ENCODE assay signal across 15 mouse cellular contexts in genomic region chr4:141115398-141115797, GRCm38 (mm10). TPM values are rescaled to one million over a fixed set of nuclear protein-coding genes. Genes with fewer than 3 reads are reported as not detected.
A peak's percentile ranks its signal among the peaks of the same experiment; 100 is the strongest.
DNase-seq lines count a peak whose midpoint lies in the region; ATAC-seq and TF ChIP-seq lines count a peak whose summit lies in the region.
"Had no signal": no experiment of that assay in that cellular context is flagged by ENCODE, and none has a peak within 500 bp of the region (broad histone marks: within the 10 kb centered on the region; RNA-seq: fewer than 3 reads in every experiment).

No protein-coding gene starts in this region.

- H3K9me3 ChIP-seq in kidney, embryonic 15.5 days (replicated peaks): 0 out of 2 replicates have a peak, but pooled peaks cover 5% of the 10 kb centered on the region
- H3K9me3 ChIP-seq: forebrain, embryonic 13.5 days; hindbrain, embryonic 15.5 days had no signal

- TF ChIP-seq CTCF in cerebellum, adult 2 months (IDR thresholded peaks at IDR 0.05; ENCODE audit: borderline replicate concordance, insufficient read depth, low read depth, low read length): no peak

- peaks cover 89% of the 10 kb centered on the region for H3K36me3 ChIP-seq in kidney, embryonic 15.5 days

- ATAC-seq in kidney, embryonic 15.5 days (replicated peaks; ENCODE audit: low FRiP score): no peak
- ATAC-seq: forebrain, embryonic 13.5 days had no signal

- no peak overlapping the region for H3K4me2 ChIP-seq in kidney, embryonic 15.5 days
- H3K4me2 ChIP-seq: forebrain, embryonic 13.5 days; hindbrain, embryonic 15.5 days had no signal

- H3K27ac ChIP-seq in kidney, embryonic 15.5 days: no peak overlapping the region
- no peak overlapping the region for H3K27ac ChIP-seq in cerebellum, adult 2 months (ENCODE audit: insufficient read depth, low read length)
- H3K27ac ChIP-seq: forebrain, embryonic 13.5 days had no signal

- WGBS in kidney, embryonic 15.5 days: 85% methylated on average over 8 of the region's 8 CpGs
- 83% methylated on average over 8 of the region's 8 CpGs for WGBS in cerebellum, adult 2 months

- TF ChIP-seq POLR2A in cerebellum, adult 2 months (IDR thresholded peaks at IDR 0.05; ENCODE audit: borderline replicate concordance, insufficient read depth, low read length): no peak

- no peak overlapping the region for H3K9ac ChIP-seq in kidney, embryonic 15.5 days
- H3K9ac ChIP-seq: forebrain, embryonic 13.5 days; hindbrain, embryonic 15.5 days had no signal

- no peak overlapping the region for H3K4me3 ChIP-seq in kidney, embryonic 15.5 days (replicated peaks)
- H3K4me3 ChIP-seq in cerebellum, adult 2 months (replicated peaks; ENCODE audit: insufficient read depth, low read depth, low read length): no peak overlapping the region
- H3K4me3 ChIP-seq: forebrain, embryonic 13.5 days; hindbrain, embryonic 15.5 days had no signal

- H3K4me1 ChIP-seq in kidney, embryonic 15.5 days: peaks cover 27% of the 10 kb centered on the region
- H3K4me1 ChIP-seq in cerebellum, adult 2 months (ENCODE audit: control insufficient read depth, insufficient read depth, low read length): peaks cover 42% of the 10 kb centered on the region

- peak; percentile 51 for DNase-seq in adrenal gland, postnatal 10 days
- no peak for DNase-seq in adrenal gland, postnatal 25 days
- DNase-seq in kidney, adult 18-20 months: peak; percentile 21
- peak; percentile 61 for DNase-seq in testis, postnatal 10 days (ENCODE audit: low spot score)
- no peak for DNase-seq in testis, postnatal 14 days (ENCODE audit: low spot score)
- DNase-seq in urinary bladder, adult 2 months (ENCODE audit: low spot score): no peak
- no peak for DNase-seq in cerebellum, adult 2 months
- DNase-seq: cerebellum, adult 11 months; heart, adult 11 months; layer of hippocampus, adult 9-11 months; lung, adult 18-20 months had no signal

- no peaks in the 10 kb centered on the region for H3K27me3 ChIP-seq in kidney, embryonic 15.5 days
- H3K27me3 ChIP-seq in cerebellum, adult 2 months (ENCODE audit: control insufficient read depth, insufficient read depth, low read length): no peaks in the 10 kb centered on the region
- H3K27me3 ChIP-seq: forebrain, embryonic 13.5 days; hindbrain, embryonic 15.5 days had no signal

RNA-seq across cellular contexts. Expression of gene Szrd1, which starts 24.2 kb away (rescaled TPM):
- 100 to 1,000 TPM; 111 to 115 TPM for total RNA-seq in adrenal gland, postnatal 10 days (2021)
- total RNA-seq in adrenal gland, postnatal 25 days (2021): 95.3 and 115 TPM in 2 replicates
- 49.6 and 50.4 TPM in 2 replicates for polyA plus RNA-seq in kidney, embryonic 15.5 days (2015; fragmentation: Nextera tagmentation; extraction: Ambion mirVana)
- polyA plus RNA-seq in urinary bladder, adult 2 months (2012; rRNA removed): 32.6 and 44.2 TPM in 2 replicates
- polyA plus RNA-seq in cerebellum, adult 2 months (2012; rRNA removed): 29.2 and 29.9 TPM in 2 replicates

RNA-seq across cellular contexts. Expression of gene Spata21, which starts 27.3 kb away (rescaled TPM):
- total RNA-seq in adrenal gland, postnatal 10 days (2021): not detected
- total RNA-seq in adrenal gland, postnatal 25 days (2021): not detected in 2 replicates
- polyA plus RNA-seq in kidney, embryonic 15.5 days (2015; fragmentation: Nextera tagmentation; extraction: Ambion mirVana): 0.50 and 0.64 TPM in 2 replicates
- polyA plus RNA-seq in urinary bladder, adult 2 months (2012; rRNA removed): not detected in 2 replicates
- 0.21 and 0.48 TPM in 2 replicates for polyA plus RNA-seq in cerebellum, adult 2 months (2012; rRNA removed)
- total RNA-seq: megakaryocyte, adult 5-6 weeks had no signal

RNA-seq across cellular contexts. Expression of gene Fbxo42, which starts 32.3 kb away (rescaled TPM):
- 10 to 100 TPM; 16.6 to 21.2 TPM for total RNA-seq in adrenal gland, postnatal 10 days (2021)
- 19.7 and 24.8 TPM in 2 replicates for total RNA-seq in adrenal gland, postnatal 25 days (2021)
- polyA plus RNA-seq in kidney, embryonic 15.5 days (2015; fragmentation: Nextera tagmentation; extraction: Ambion mirVana): 22.4 and 23.0 TPM in 2 replicates
- 12.2 and 13.9 TPM in 2 replicates for polyA plus RNA-seq in urinary bladder, adult 2 months (2012; rRNA removed)
- 21.1 and 21.5 TPM in 2 replicates for polyA plus RNA-seq in cerebellum, adult 2 months (2012; rRNA removed)

RNA-seq across cellular contexts. Expression of gene Necap2, which starts 37.2 kb away (rescaled TPM):
- total RNA-seq in adrenal gland, postnatal 10 days (2021): 10 to 100 TPM; 54.5 to 57.1 TPM
- total RNA-seq in adrenal gland, postnatal 25 days (2021): 56.2 and 67.2 TPM in 2 replicates
- 80.0 and 89.4 TPM in 2 replicates for polyA plus RNA-seq in kidney, embryonic 15.5 days (2015; fragmentation: Nextera tagmentation; extraction: Ambion mirVana)
- 65.9 and 77.0 TPM in 2 replicates for polyA plus RNA-seq in urinary bladder, adult 2 months (2012; rRNA removed)
- polyA plus RNA-seq in cerebellum, adult 2 months (2012; rRNA removed): 66.3 and 68.7 TPM in 2 replicates

RNA-seq across cellular contexts. Expression of gene Crocc, which starts 55.0 kb away (rescaled TPM):
- 10 to 100 TPM in 1 of 2 experiments, 1 to 10 TPM in 1; 6.7 to 13.2 TPM for total RNA-seq in adrenal gland, postnatal 10 days (2021)
- 10.2 and 16.1 TPM in 2 replicates for total RNA-seq in adrenal gland, postnatal 25 days (2021)
- polyA plus RNA-seq in kidney, embryonic 15.5 days (2015; fragmentation: Nextera tagmentation; extraction: Ambion mirVana): 8.5 and 9.5 TPM in 2 replicates
- 27.0 and 30.8 TPM in 2 replicates for polyA plus RNA-seq in urinary bladder, adult 2 months (2012; rRNA removed)
- 39.4 and 41.3 TPM in 2 replicates for polyA plus RNA-seq in cerebellum, adult 2 months (2012; rRNA removed)

Comparison
In these comparisons a context has a peak if more than half of its experiments do, and no peak if none do; other contexts are left out.
1. DNase-seq: peak in adrenal gland, postnatal 10 days (single experiment), kidney, adult 18-20 months (single experiment) and testis, postnatal 10 days (single experiment); none in adrenal gland, postnatal 25 days (single experiment), testis, postnatal 14 days (single experiment), urinary bladder, adult 2 months (single experiment) and cerebellum, adult 2 months (0 of 2).